Mouse (Mus musculus): ENCODE measurements around the gene Gm867.

The Gm867 gene

DNA sequence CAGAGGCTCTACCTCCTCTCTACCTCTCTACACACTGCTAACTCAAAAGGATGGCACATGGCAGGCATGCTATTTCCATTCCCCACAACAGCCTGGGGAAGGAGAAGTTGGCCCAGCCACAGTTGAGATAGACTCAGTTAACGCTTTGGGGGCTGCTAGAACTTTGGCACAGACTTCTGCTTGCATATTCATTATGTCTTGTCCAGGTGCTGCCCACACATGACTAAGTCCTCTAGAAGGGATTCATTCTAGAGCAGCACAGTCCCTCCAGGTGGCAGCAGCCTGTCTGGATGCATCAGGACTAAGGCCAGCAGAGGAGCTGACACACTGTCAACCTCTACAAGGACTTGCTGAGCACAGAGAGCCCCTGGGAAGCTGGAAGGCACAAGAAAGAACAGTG is 44.3 kb downstream of the Gm867 start:
- DNase-seq (ENCODE audit: low spot score) = no peak

GRCm38 (mm10) chr10:75895730-75896129 is 44.7 kb downstream of the Gm867 start:
- DNase-seq (ENCODE audit: low spot score) = no peak

- no peak for DNase-seq (ENCODE audit: low spot score)
Observed at GRCm38 (mm10) chr10:75894601-75895000, 45.9 kb downstream of the Gm867 start.

GRCm38 (mm10) chr10:75893089-75893750 is 47.3 kb downstream of the Gm867 start, which contains the start of gene Derl3:
Gene Derl3 (plus strand): TSS chr10:75893413.
- no peak for DNase-seq (ENCODE audit: low spot score)

DNA sequence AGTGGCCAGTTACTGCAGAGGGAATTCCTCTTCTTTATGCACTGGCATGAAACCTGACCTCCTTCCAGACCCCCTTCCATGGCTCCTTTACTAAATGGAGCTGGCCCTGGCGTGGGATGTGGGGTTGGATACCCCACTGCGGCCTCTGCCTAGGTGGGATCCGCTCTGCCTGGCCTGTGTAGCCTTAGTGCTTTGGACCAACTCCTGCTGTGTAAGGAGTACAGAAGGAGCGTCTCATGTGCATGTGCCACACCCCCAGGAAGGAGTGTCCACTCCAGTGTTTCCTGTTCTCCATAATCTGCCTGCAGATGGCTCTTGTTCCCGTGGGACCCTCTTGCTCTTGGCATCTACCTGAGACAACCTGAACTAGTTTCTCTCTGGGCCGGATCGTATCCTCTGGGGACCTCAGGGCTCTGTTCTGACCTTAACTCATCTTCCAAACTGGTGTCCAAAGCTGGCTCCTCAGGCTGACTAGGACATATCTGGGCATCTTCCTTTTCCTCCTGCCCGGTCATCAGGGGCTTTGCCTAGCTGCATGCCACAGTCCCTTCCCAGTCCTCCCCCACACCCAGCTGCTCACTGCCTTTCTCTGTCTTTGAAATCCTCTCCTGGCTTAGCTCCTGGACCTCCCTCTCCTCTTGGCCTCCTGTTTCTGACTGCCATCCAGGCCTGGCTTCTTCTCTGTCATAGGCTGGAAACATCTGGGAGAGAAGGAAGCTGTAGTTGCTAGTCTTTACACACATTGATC is 50.9 kb downstream of the Gm867 start:
- peak; percentile 31 for DNase-seq (ENCODE audit: low spot score)

All from adipocyte (in vitro differentiated cells).